Mouse (Mus musculus) WW6 (cell line): ENCODE measurements around the gene Pde4c.

Experiments
- DNase-seq: peaks from one replicate; pipeline ENCODE4 v3.0.0-alpha.2; 2013; ENCODE audit warnings: low read depth, low spot score

The Pde4c gene

GRCm38 (mm10) chr8:70789046-70789445, 65.5 kb downstream of the Pde4c start:
- no peak for DNase-seq

DNA sequence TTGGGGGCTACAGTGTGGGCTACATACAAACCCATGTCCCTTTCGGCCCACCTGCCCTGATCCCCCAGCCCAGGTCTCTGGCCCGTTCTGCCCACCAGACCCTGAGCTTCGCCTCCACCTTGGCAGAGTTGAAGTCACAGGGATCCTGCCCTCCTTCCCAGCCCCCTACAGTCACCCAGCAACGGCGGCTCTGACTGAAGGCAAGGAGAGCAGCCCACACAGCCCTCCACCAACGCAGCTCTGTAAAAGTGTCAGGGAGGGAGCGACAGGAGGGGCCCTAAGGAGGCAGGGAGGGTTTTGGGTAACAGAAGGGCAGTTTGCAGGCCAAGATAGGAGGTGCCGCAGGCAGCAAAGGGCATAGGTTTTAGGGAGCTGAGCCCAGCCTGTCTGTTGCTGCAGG, 67.3 kb downstream of the Pde4c start:
- no peak for DNase-seq

GRCm38 (mm10) chr8:70791294-70791701, 67.8 kb downstream of the Pde4c start:
- DNase-seq, result no peak

DNA sequence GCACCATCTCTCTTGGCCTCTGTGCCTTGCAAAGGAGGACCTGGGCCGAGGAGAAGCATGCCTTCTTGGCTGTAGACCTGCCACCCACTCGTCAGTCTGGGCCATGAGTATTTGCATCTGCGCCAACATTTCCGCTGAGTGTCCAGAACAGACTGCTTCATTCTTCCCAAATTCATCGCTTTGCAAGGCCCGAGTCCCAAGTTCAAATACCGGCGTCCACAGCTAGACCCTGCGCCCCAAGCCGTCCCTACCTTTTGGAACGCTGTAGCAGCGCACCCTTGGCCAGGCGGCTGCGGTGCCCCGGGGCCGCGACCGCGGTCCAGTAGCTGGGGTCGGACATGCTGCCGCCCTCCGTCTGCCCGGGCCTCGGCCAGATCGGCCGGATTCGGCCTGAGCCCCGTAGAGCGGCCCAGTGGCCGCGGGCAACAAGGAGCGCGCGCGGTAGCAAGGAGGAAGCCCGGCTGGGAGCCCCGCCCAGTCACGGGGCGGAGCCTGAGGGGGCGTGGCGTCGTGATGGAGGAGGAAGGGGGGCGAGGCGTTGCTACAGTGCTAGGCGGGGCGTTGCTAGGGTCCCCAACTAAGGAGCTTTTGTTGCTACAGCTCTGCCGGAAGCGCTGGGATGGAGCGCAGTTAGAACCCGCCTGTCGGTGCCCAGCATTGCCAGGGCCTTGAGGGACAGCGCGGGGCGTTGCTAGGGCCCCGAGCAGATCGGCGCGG, 68.6 kb downstream of the Pde4c start:
- DNase-seq, result peak; percentile 98

- peak; percentile 96 for DNase-seq
Observed at GRCm38 (mm10) chr8:70792700-70793099, 69.2 kb downstream of the Pde4c start.

GRCm38 (mm10) chr8:70794215-70794614, 70.7 kb downstream of the Pde4c start:
- DNase-seq, result no peak

DNA sequence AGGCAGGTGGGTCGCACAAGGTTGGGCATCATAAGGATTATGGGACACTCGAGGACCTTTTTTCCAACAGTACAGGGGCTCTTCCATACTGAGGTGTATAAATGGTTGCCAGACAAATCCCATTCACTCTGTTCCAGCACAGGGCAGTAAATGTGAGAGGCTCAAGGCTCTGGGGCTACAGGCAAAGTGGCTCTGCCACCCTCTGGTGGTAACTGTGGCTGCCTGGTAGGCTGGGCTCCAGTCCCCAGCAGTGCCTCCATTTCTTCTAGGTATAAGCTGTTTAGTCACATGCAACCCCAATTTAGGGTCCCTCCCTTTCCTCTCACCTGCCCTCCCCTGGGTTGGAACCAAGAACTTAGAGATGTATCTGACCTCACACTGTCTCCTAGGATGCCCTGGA, 71.8 kb downstream of the Pde4c start:
- no peak for DNase-seq

DNA sequence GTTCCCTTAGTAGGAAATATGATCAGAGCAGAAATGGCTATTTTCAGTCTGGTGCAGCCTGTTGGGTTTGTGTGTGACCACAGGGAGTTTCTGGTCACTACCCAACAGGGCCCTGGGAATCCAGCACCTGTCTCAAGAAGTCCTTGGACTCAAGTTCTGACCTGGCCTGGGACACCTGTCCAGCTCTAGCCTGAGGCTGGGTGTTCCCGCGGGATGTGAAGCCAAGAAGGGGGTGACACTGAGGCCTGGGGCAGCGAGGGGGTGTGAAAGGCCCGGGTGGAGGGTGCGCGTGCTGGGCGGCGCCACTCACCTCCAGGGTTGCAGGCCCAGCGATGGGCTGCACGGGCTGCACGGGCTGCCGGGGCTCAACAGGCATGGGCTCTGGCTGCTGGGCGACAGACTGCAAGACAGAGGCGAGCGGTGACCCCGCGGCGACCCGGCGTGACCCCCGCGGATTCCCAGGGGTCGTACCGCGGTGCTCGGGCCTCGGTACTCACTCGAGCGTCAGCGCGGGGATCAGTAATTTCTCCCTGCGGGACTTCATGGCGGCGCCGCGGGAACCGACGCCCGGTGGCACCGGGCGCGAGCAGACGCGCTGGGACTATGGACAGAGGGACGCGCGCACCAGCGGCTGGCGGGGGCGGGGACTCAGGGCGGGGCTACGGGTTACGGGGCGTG, 73.0 kb downstream of the Pde4c start:
- no peak for DNase-seq

DNA sequence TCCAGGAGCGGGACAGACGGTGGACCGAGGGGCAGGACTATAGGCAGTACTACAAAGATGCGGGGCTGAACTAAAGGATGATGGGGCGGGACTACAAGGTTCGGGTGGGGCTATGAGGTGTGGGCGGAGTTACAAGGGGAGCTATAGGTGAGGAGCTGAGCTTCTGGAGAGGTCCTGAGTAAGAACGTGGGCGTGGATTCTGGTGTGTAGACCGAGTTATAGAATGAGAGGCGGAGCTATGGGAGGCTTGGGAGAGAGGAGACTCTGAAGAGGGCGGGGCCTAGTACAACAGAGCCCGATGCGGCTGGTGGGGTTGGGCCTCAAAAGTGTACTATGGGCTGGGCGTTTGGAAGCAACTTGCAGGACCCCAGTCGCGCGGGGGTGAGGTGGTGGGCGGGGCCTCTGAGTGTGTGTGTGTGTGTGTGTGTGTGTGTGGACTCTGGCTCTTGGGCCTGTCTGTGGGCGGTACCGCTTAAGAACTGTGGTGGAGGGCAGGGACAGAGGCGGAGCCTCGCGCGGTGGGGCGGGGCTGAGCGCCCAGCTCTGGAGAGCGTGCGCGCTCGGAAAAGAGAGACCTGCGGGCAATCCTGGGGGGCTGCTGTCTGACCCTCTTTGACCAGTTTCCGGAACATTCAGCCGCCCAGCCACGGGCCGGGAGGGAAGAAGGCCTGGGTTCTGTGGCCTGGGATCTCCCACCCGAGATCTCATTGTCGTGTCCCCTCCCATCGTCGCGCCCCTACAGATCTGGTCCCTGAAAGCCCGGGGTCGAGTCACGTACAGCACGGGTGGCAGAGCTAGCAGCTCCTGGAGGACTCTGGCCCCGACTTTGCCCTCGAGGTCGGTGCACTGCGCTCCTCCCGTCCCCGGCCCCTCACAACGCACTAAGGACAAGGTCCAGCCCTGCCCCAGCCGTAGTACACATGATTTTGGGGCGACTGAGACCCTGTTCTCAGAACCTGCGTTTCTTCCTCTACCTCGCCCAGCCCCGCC, 73.9 kb downstream of the Pde4c start:
- peak; percentile 95 for DNase-seq

- no peak for DNase-seq
Observed at GRCm38 (mm10) chr8:70798281-70798680, 74.8 kb downstream of the Pde4c start.

DNA sequence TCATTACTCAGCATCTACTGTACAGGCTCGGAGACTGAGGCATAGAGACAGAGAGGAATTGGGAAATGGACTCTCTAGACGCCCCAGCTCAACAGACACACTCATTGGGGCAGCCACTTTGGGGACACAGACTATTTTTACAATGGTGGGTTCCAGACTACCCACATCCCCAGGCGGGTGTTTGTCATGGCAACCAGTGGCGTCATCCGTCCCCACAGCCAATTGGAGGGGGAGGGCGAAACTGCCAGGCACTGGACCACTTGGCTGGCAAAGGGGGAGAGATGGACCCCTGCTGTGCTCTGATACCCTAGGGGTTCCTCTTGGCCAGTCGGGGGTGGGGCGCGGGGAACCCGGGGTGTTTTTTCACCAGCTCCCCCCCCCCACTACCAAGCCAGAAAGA, 77.1 kb downstream of the Pde4c start:
- no peak for DNase-seq
